Mouse (Mus musculus) stomach, postnatal 0 days (tissue): ENCODE measurements around the gene Uvrag.

Experiments used
- CTCF ChIP-seq: IDR thresholded peaks from 2 replicates; pipeline ENCODE4 v1.5.1; 2016; ENCODE audit warnings: antibody characterized with exemption, low read depth, mild to moderate bottlenecking, moderate library complexity
- EP300 ChIP-seq: optimal IDR thresholded peaks from 2 replicates; pipeline ENCODE3; 2016; ENCODE audit warnings: antibody characterized with exemption

DNA sequence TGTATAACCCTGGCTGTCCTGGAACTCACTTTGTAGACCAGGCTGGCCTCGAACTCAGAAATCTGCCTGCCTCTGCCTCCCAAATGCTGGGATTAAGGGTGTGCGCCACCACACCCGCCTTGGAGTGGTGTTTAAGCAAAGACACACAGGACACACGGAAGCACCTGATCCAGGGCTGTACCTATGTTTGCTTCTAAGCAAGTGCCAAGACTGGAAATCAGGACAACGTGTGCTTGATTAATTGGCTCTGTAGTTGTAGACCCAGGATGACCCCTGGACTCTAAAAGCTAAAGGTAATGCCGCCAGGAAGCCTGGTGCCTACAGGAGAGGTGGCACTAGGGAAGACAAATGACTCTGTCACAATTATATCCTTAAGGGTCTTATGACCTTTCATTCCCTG, 29.6 kb upstream of the Uvrag start:
- TF ChIP-seq CTCF (no peak), EP300 (no peak)
